Mouse (Mus musculus) lung, embryonic 16.5 days (tissue): ENCODE measurements around the gene Cdkn2aipnl. TPM values are rescaled to one million over a fixed set of nuclear protein-coding genes. Genes with fewer than 3 reads are reported as not detected.
A peak's percentile ranks its signal among the peaks of the same experiment; 100 is the strongest.

ENCODE experiments used
- ATAC-seq: fragments of 200-750 bp; cut with Nextera tagmentation; 2 replicates; pipeline ENCODE4 v1.8.0; 2017; ENCODE audit warnings: low read depth, mild to moderate bottlenecking, moderate library complexity
- H3K27ac ChIP-seq: fragments of 300-500 bp; sonication (generic); 2 replicates; pipeline ENCODE4 v1.5.1; 2014; ENCODE audit warnings: mild to moderate bottlenecking, control low read depth, low read length
- H3K27me3 ChIP-seq: fragments of 300-500 bp; sonication (generic); 2 replicates; pipeline ENCODE4 v1.6.1; 2014; ENCODE audit warnings: low read depth, low read length, mixed read lengths; ENCODE audit not compliant: control insufficient read depth, insufficient read depth
- H3K36me3 ChIP-seq: fragments of 300-500 bp; sonication (generic); 2 replicates; pipeline ENCODE4 v1.6.1; 2014; ENCODE audit warnings: low read length; ENCODE audit not compliant: control insufficient read depth, insufficient read depth
- H3K4me1 ChIP-seq: fragments of 300-500 bp; sonication (generic); replicated peaks from 2 replicates; pipeline ENCODE4 v1.6.1; 2014; ENCODE audit warnings: low read length, mixed read lengths; ENCODE audit not compliant: control insufficient read depth, insufficient read depth
- H3K4me2 ChIP-seq: fragments of 300-500 bp; sonication (generic); 2 replicates; pipeline ENCODE4 v1.6.1; 2014; ENCODE audit warnings: low read depth, low read length, control low read depth
- H3K4me3 ChIP-seq: fragments of 300-500 bp; sonication (generic); 2 replicates; pipeline ENCODE4 v1.5.1; 2014; ENCODE audit warnings: mild to moderate bottlenecking, low read length, control low read depth
- H3K9ac ChIP-seq: fragments of 300-500 bp; sonication (generic); 2 replicates; pipeline ENCODE4 v1.6.1; 2014; ENCODE audit warnings: low read length, control low read depth
- H3K9me3 ChIP-seq: fragments of 300-500 bp; sonication (generic); 2 replicates; pipeline ENCODE4 v1.6.1; 2016; ENCODE audit warnings: low read length; ENCODE audit not compliant: control insufficient read depth
- WGBS: fragments of 180-500 bp; shearing (Covaris S2); extraction: QIAGEN DNeasy Blood & Tissue Kit; methylation state at CpG from one replicate; pipeline ENCODE4 v1.1.7; 2014; 5-methylcytosine and 5-hydroxymethylcytosine counted together
- polyA plus RNA-seq: library from polyadenylated mRNA; unstranded; fragments of >200 nt; fragmentation: Nextera tagmentation; extraction: Ambion mirVana; gene quantifications from 2 replicates; pipeline ENCODE4 v1.2.1, GENCODE M21; 2015

Cdkn2aipnl gene
- polyA plus RNA-seq, 1 experiment from 2014 or later = 106 TPM

DNA sequence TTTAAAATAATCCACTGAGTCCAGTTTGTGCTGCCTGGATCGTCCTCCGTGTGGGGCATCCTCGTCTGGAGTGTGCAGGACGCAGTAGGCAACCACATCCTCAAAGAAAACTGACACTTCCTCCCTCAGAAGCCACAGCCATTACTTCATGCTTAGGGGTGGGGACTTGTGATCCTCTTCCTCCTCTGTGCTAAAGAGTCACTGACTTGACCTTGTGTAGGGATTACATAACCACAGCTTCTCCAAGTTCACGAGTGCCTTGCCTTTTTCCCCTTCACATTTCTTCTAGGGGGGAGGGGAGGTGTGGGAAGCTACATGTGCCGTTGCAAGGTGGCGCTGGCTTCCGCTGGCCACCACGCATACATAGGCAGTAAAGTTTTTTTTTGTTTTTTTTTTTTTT is 35.7 kb upstream of the Cdkn2aipnl start:
- H3K36me3 ChIP-seq = no peaks in the 10 kb centered on the region
- H3K9ac ChIP-seq = no peak overlapping the region
- H3K4me2 ChIP-seq = no peak overlapping the region
- no peak overlapping the region for H3K4me3 ChIP-seq
- ATAC-seq = peak; percentile 60; the same call in 1 of the 2 replicates
- H3K4me1 ChIP-seq = no peaks in the 10 kb centered on the region
- H3K27ac ChIP-seq = no peak overlapping the region
- H3K27me3 ChIP-seq = no peaks in the 10 kb centered on the region
- no peaks in the 10 kb centered on the region for H3K9me3 ChIP-seq
- 69% methylated on average over 9 of the region's 9 CpGs for WGBS

DNA sequence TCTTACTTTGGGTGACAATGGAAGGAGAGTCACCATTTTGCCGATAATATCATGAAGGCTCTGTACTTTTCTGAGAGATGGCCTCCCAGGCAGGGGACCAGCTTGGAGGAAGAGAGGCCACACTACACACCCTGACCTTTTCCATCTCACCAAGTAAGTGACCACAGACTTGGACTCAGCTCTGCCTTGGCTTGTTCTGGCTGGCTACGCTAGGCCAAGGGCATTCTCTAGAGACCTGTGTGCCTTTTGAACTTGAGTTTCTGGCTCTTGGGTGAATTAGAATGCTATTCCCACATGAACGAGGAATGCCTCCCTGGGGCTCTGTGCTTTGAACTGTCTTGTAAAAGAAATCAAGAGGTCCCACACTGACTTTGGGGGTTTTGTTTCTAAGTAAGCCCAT is 33.2 kb upstream of the Cdkn2aipnl start:
- ATAC-seq = no peak
- H3K4me1 ChIP-seq = peaks cover 3% of the 10 kb centered on the region; the same call in 1 of the 2 replicates
- WGBS = 82% methylated on average over 3 of the region's 3 CpGs
- H3K9ac ChIP-seq = no peak overlapping the region
- H3K27me3 ChIP-seq = no peaks in the 10 kb centered on the region
- H3K9me3 ChIP-seq = no peaks in the 10 kb centered on the region
- no peak overlapping the region for H3K4me3 ChIP-seq
- H3K27ac ChIP-seq = no peak overlapping the region
- no peak overlapping the region for H3K4me2 ChIP-seq
- no peaks in the 10 kb centered on the region for H3K36me3 ChIP-seq

DNA sequence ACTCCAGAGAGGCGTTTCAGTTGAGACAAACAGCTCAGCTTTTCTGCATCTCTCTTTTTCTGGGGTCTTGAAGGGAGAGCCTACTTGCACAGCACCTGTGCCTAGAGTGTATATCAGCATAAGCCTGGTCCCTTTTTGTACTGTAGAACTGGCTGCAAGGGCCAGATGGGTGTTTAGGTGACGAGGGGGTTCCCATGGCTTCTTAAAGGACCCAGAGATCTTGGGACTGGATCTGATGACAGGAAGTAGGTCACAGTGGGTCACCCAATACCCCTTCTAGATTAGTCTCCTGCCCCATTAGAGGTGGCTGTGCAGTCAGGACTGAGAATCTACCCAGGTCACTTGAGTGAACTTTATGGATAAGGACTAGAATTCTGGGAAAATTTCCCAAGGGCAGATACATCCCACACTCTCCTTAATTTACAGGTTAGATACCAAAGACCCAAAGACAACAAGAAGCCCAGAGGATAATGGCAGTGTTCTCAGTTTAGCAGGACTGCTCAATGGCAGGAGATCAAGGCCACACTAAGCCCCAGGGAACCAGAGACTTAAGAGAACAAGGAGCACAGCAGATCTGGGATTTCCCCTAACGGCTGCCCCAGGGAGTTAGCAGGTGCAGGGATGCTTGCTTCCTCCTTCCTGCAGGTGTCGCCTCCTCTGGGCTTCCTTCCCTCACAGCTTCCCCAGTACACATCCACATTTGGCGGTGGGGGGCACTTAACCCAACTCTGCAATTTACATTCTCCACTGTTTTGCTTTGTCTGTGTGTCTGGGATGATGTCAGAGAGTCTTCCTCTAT is 31.6 kb upstream of the Cdkn2aipnl start:
- no peak for ATAC-seq
- WGBS = 49% methylated on average over 5 of the region's 5 CpGs
- Histone ChIP-seq H3K9me3 (no peaks in the 10 kb centered on the region), H3K4me2 (no peak overlapping the region), H3K4me1 (peaks cover 14% of the 10 kb centered on the region; the same call in 1 of the 2 replicates), H3K27me3 (no peaks in the 10 kb centered on the region), H3K9ac (no peak overlapping the region), H3K27ac (no peak overlapping the region), H3K4me3 (no peak overlapping the region), H3K36me3 (no peaks in the 10 kb centered on the region)

DNA sequence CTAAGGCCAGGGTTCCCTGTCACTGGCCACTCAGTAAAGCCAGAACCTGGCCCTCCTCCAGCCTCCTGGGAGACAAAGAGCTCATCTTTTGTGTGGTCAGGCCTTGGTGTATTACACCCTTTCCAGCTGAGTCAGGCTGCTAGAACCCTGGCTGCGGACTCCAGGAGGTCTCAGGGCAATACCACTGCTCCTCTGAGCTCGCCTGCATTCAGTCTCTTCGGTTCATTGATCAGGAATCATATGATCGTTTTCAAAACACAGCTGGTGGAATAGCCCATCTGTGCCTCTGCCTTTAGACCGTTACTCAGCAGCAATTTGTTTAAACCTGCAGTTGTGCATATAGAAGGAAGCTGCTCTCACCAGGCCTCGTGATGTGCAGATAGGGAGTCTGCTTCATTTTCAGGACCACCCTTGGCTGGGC is 30.1 kb upstream of the Cdkn2aipnl start:
- Histone ChIP-seq H3K27me3 (no peaks in the 10 kb centered on the region), H3K4me1 (peaks cover 14% of the 10 kb centered on the region; the same call in 1 of the 2 replicates), H3K9ac (no peak overlapping the region), H3K27ac (no peak overlapping the region), H3K4me2 (no peak overlapping the region), H3K36me3 (no peaks in the 10 kb centered on the region), H3K9me3 (no peaks in the 10 kb centered on the region), H3K4me3 (no peak overlapping the region)
- ATAC-seq = no peak
- 73% methylated on average over 6 of the region's 6 CpGs for WGBS

GRCm38 (mm10) chr11:51938817-51939589 is 28.5 kb upstream of the Cdkn2aipnl start:
- no peak overlapping the region for H3K4me2 ChIP-seq
- H3K9ac ChIP-seq = no peak overlapping the region
- H3K27ac ChIP-seq = 0 out of 2 replicates have a peak overlapping the region, but pooled peaks have one; percentile 20
- no peak overlapping the region for H3K4me3 ChIP-seq
- no peaks in the 10 kb centered on the region for H3K27me3 ChIP-seq
- peaks cover 16% of the 10 kb centered on the region; the same call in 1 of the 2 replicates for H3K4me1 ChIP-seq
- no peaks in the 10 kb centered on the region for H3K9me3 ChIP-seq
- WGBS = 73% methylated on average over 12 of the region's 12 CpGs
- ATAC-seq = 0 out of 2 replicates have a peak, but pooled peaks have one; percentile 24
- no peaks in the 10 kb centered on the region for H3K36me3 ChIP-seq

DNA sequence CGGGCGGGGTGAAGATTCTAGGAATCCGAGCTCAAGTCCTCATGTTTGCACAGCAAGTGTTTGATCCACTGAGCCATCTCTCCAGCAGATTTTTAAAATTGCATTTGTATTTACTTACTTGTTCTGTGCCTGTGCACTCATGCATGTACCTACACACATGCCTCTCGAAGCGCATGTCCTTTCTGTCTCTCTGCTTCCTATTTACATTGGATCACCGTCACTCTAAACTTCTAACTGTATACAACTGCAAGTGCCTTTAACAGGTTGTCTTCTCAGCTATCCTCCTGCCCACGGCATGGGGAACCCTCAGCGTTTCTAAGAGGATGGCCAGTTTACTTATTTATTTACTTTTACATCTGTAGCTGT is 27.9 kb upstream of the Cdkn2aipnl start:
- H3K4me2 ChIP-seq = no peak overlapping the region
- no peaks in the 10 kb centered on the region for H3K9me3 ChIP-seq
- WGBS = 43% methylated on average over 8 of the region's 8 CpGs
- H3K36me3 ChIP-seq = no peaks in the 10 kb centered on the region
- ATAC-seq = no peak
- peaks cover 16% of the 10 kb centered on the region; the same call in 1 of the 2 replicates for H3K4me1 ChIP-seq
- H3K4me3 ChIP-seq = no peak overlapping the region
- H3K9ac ChIP-seq = no peak overlapping the region
- no peak overlapping the region for H3K27ac ChIP-seq
- H3K27me3 ChIP-seq = no peaks in the 10 kb centered on the region

DNA sequence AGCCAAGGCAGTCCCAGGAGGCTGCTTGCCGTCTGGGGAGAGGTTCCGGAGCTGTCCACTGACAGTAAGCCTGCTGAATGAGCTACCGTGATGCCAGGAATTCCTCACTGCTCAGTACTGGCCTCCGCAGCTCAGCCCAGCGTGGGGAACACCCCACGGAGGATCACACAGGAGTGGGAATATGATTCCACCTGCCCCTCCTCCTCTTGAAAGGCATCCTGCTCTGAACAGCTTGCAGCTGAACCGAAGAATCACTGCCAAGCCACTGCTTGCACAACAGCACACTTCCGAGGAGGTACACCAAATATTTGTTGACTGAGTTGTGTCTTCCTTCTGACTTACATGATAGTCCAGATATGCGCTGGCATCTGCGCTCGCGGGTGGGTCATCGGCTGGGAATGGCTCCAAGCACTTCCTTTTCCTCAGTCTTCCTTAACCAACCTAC is 26.9 kb upstream of the Cdkn2aipnl start:
- no peak for ATAC-seq
- Histone ChIP-seq H3K4me3 (no peak overlapping the region), H3K4me1 (peaks cover 16% of the 10 kb centered on the region; the same call in 1 of the 2 replicates), H3K27me3 (no peaks in the 10 kb centered on the region), H3K27ac (no peak overlapping the region), H3K4me2 (no peak overlapping the region), H3K9ac (no peak overlapping the region), H3K36me3 (no peaks in the 10 kb centered on the region), H3K9me3 (no peaks in the 10 kb centered on the region)
- WGBS = 38% methylated on average over 13 of the region's 13 CpGs

DNA sequence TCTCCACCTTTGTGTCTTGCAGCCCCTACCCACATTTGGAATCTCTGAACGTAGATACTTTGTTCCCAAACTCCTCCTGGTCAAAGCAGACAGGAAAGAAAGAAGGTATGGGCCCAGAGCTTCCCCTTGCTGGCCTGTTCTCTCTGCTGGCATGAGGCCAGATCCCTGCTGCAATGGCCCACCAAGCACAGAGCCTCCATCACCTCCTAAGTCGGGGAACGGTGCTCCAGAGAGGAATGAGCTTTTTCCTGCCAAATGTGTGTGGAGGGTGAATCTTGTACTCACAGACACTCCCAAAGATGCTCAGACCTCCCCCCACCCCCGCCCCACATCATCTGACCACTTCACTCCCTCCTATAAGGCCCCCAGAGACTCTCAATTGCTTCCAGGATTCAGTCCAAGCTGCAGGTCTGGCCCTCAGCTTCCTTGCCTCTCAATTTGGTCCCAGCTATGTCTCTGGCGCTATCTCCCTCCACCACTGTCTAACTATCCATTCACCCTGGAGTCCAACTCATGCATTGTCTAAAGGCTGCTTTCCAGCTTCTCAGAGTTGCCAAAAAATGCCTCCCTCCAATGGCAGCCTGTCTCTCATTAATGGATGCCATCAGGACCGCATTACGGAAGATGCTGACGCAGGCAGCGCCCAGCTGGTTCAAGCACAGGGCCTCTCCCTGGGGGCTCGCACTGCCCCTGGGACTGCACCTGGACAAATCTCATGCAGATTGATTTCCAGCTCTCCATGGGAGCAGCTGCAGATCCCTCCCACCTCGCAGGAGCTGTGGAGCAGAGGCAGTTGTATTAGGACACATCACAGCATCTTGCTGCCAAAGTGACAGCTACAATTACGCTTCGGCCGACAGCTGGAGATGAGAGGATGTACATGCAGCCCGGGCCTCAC is 24.6 kb upstream of the Cdkn2aipnl start:
- Histone ChIP-seq H3K9me3 (no peaks in the 10 kb centered on the region), H3K36me3 (no peaks in the 10 kb centered on the region), H3K27me3 (no peaks in the 10 kb centered on the region), H3K4me3 (no peak overlapping the region), H3K27ac (no peak overlapping the region), H3K9ac (no peak overlapping the region), H3K4me2 (no peak overlapping the region), H3K4me1 (peaks cover 16% of the 10 kb centered on the region; the same call in 1 of the 2 replicates)
- ATAC-seq = no peak
- WGBS = 55% methylated on average over 15 of the region's 15 CpGs
